Mouse (Mus musculus) retina, adult 2 months (tissue): Measurements from ENCODE around the gene Cluap1.
"Not testable (repeated sequence)": the region's sequence is repeated elsewhere in the genome, so short reads cannot be mapped to it uniquely, and the experiment has no call there.

Experiments
- DNase-seq: peaks from one replicate; pipeline ENCODE4 v3.0.0-alpha.2; 2012; ENCODE audit warnings: low read depth, low spot score

The Cluap1 gene

GRCm38 (mm10) chr16:3934701-3935100, 26.1 kb downstream of the Cluap1 start:
- DNase-seq, result no peak

GRCm38 (mm10) chr16:3951141-3951540, 42.5 kb downstream of the Cluap1 start:
- DNase-seq, result no peak

- DNase-seq, result no peak
Measured at GRCm38 (mm10) chr16:3956369-3956768, 47.8 kb downstream of the Cluap1 start.

- no peak for DNase-seq
Measured at GRCm38 (mm10) chr16:3959261-3959660, 50.7 kb downstream of the Cluap1 start.

- no peak for DNase-seq
Measured at GRCm38 (mm10) chr16:3964990-3965389, 56.4 kb downstream of the Cluap1 start.

GRCm38 (mm10) chr16:3965534-3965933, 56.9 kb downstream of the Cluap1 start:
- no peak for DNase-seq

GRCm38 (mm10) chr16:3974456-3974855, 65.9 kb downstream of the Cluap1 start:
- not testable (repeated sequence) for DNase-seq

- DNase-seq, result no peak
Measured at GRCm38 (mm10) chr16:3975658-3976057, 67.1 kb downstream of the Cluap1 start.

GRCm38 (mm10) chr16:3976251-3976671, 67.7 kb downstream of the Cluap1 start, which contains the start of gene Nlrc3:
Nlrc3 (minus strand) TSS chr16:3976632.
- no peak for DNase-seq

- no peak for DNase-seq
Measured at GRCm38 (mm10) chr16:3976712-3977111, 68.1 kb downstream of the Cluap1 start.

- no peak for DNase-seq
Measured at GRCm38 (mm10) chr16:3982173-3982572, 73.6 kb downstream of the Cluap1 start.

GRCm38 (mm10) chr16:3983146-3983700, 74.6 kb downstream of the Cluap1 start:
- no peak for DNase-seq

GRCm38 (mm10) chr16:3988410-3988809, 79.8 kb downstream of the Cluap1 start:
- DNase-seq, result no peak
